Mouse (Mus musculus) testis, postnatal 14 days (tissue): ENCODE measurements around the gene Themis2.

ENCODE experiments used
- DNase-seq: peaks from one replicate; pipeline ENCODE4 v3.0.0; 2021; ENCODE audit warnings: low spot score

The Themis2 gene

GRCm38 (mm10) chr4:132796196-132796886, at the start of gene Themis2:
TSS of gene Themis2 (minus strand) at chr4:132796387.
- DNase-seq: peak; percentile 69

GRCm38 (mm10) chr4:132843705-132844071, 47.5 kb upstream of the Themis2 start:
- DNase-seq: no peak

GRCm38 (mm10) chr4:132842970-132843704, 47.0 kb upstream of the Themis2 start, which contains the start of gene Ppp1r8:
TSS of gene Ppp1r8 (minus strand) at chr4:132843169.
- peak; percentile 94 for DNase-seq

- peak; percentile 38 for DNase-seq
These were observed 46.2 kb upstream of the Themis2 start for GRCm38 (mm10) chr4:132842281-132842906.

- no peak for DNase-seq
These were observed 45.3 kb upstream of the Themis2 start for GRCm38 (mm10) chr4:132841493-132841892.

- peak; percentile 80 for DNase-seq
These were observed 27.6 kb upstream of the Themis2 start for GRCm38 (mm10) chr4:132823614-132824366.

- DNase-seq: no peak
These were observed 22.3 kb upstream of the Themis2 start for GRCm38 (mm10) chr4:132818442-132818841.

- DNase-seq: no peak
These were observed 20.7 kb upstream of the Themis2 start for GRCm38 (mm10) chr4:132816855-132817254.

GRCm38 (mm10) chr4:132816404-132816803, 20.2 kb upstream of the Themis2 start:
- DNase-seq: no peak

GRCm38 (mm10) chr4:132809621-132810020, 13.4 kb upstream of the Themis2 start:
- DNase-seq: no peak

- no peak for DNase-seq
These were observed 11.8 kb upstream of the Themis2 start for GRCm38 (mm10) chr4:132807771-132808641.

GRCm38 (mm10) chr4:132806620-132807191, 10.5 kb upstream of the Themis2 start:
- DNase-seq: no peak

- peak; percentile 44 for DNase-seq
These were observed 9.5 kb upstream of the Themis2 start for GRCm38 (mm10) chr4:132805599-132806197.

GRCm38 (mm10) chr4:132805146-132805545, 9.0 kb upstream of the Themis2 start:
- DNase-seq: no peak

GRCm38 (mm10) chr4:132804331-132804730, 8.1 kb upstream of the Themis2 start:
- DNase-seq: no peak

- DNase-seq: no peak
These were observed 7.7 kb upstream of the Themis2 start for GRCm38 (mm10) chr4:132803876-132804275.

- no peak for DNase-seq
These were observed 7.0 kb upstream of the Themis2 start for GRCm38 (mm10) chr4:132803212-132803611.

- no peak for DNase-seq
These were observed 6.0 kb upstream of the Themis2 start for GRCm38 (mm10) chr4:132802171-132802637.

GRCm38 (mm10) chr4:132801176-132802077, 5.2 kb upstream of the Themis2 start:
- peak; percentile 71 for DNase-seq
